Mouse (Mus musculus) cortical plate, adult 2 months (tissue): ENCODE measurements around the gene Clcnka.

Source experiments
- CTCF ChIP-seq: fragments of 200-500 bp; IDR thresholded peaks from 2 replicates; pipeline ENCODE4 v1.5.1; 2011; ENCODE audit warnings: mild to moderate bottlenecking, control low read depth, low read length; ENCODE audit not compliant: insufficient read depth; ENCODE audit errors: extremely low read depth
- POLR2A ChIP-seq: fragments of 200-500 bp; IDR thresholded peaks from 2 replicates; pipeline ENCODE4 v1.6.1; 2011; ENCODE audit warnings: mild to moderate bottlenecking, low read length, control low read depth; ENCODE audit not compliant: insufficient read depth; ENCODE audit errors: extremely low read depth

GRCm38 (mm10) chr4:141387933-141388332 is 10.6 kb downstream of the Clcnka start:
- no peak for TF ChIP-seq CTCF
- no peak for TF ChIP-seq POLR2A
